Mouse (Mus musculus) heart, postnatal 0 days (tissue): ENCODE results near the gene Stab2. TPM values are rescaled to one million over a fixed set of nuclear protein-coding genes. Genes with fewer than 3 reads are reported as not detected.

ENCODE experiments used
- ATAC-seq: fragments of 200-750 bp; cut with Nextera tagmentation; 2 replicates; pipeline ENCODE4 v1.8.0; 2017; ENCODE audit warnings: low read depth, moderate number of reproducible peaks, moderate library complexity; ENCODE audit not compliant: insufficient read depth
- DNase-seq: peaks from one replicate; pipeline ENCODE4 v3.0.0-alpha.2; 2016; ENCODE audit warnings: low spot score
- H3K27ac ChIP-seq: fragments of 300-500 bp; sonication (generic); 2 replicates; pipeline ENCODE4 v1.5.1; 2014; ENCODE audit warnings: low read depth, mild to moderate bottlenecking
- H3K27me3 ChIP-seq: fragments of 300-500 bp; sonication (generic); 2 replicates; pipeline ENCODE4 v1.6.1; 2014; ENCODE audit warnings: low read length, mixed read lengths; ENCODE audit not compliant: control insufficient read depth, insufficient read depth
- H3K36me3 ChIP-seq: fragments of 300-500 bp; sonication (generic); replicated peaks from 2 replicates; pipeline ENCODE4 v1.6.1; 2014; ENCODE audit warnings: low read length, mixed read lengths; ENCODE audit not compliant: control insufficient read depth, insufficient read depth
- H3K4me1 ChIP-seq: fragments of 300-500 bp; sonication (generic); 2 replicates; pipeline ENCODE4 v1.6.1; 2014; ENCODE audit warnings: antibody characterized with exemption; ENCODE audit not compliant: control insufficient read depth, insufficient read depth
- H3K4me2 ChIP-seq: fragments of 300-500 bp; sonication (generic); 2 replicates; pipeline ENCODE4 v1.6.1; 2014; ENCODE audit warnings: low read depth, mild to moderate bottlenecking, low read length, moderate library complexity
- H3K4me3 ChIP-seq: fragments of 300-500 bp; sonication (generic); 2 replicates; pipeline ENCODE4 v1.5.1; 2014; ENCODE audit warnings: low read depth, low read length
- H3K9ac ChIP-seq: fragments of 300-500 bp; sonication (generic); replicated peaks from 2 replicates; pipeline ENCODE4 v1.6.1; 2014; ENCODE audit warnings: low read depth, low read length, mixed read lengths
- H3K9me3 ChIP-seq: fragments of 300-500 bp; sonication (generic); replicated peaks from 2 replicates; pipeline ENCODE4 v1.6.1; 2016; ENCODE audit warnings: low read length; ENCODE audit not compliant: control insufficient read depth
- CTCF ChIP-seq: IDR thresholded peaks from 2 replicates; pipeline ENCODE4 v1.5.1; 2016; ENCODE audit warnings: antibody characterized with exemption, control low read depth, low read depth
- EP300 ChIP-seq: IDR thresholded peaks from 2 replicates; pipeline ENCODE4 v1.6.1; 2016; ENCODE audit warnings: antibody characterized with exemption, low read depth
- WGBS: fragments of 180-500 bp; shearing (Covaris S2); extraction: QIAGEN DNeasy Blood & Tissue Kit; methylation state at CpG from one replicate; pipeline ENCODE4 v1.1.7; 2014; 5-methylcytosine and 5-hydroxymethylcytosine counted together
- polyA plus RNA-seq: library from polyadenylated mRNA; unstranded; fragments of >200 nt; fragmentation: Nextera tagmentation; extraction: Ambion mirVana; gene quantifications from 2 replicates; pipeline ENCODE4 v1.2.1, GENCODE M21; 2015
- total RNA-seq: library from RNA; depleted of rRNA; stranded (reverse); fragments of >200 nt; gene quantifications from 2 replicates; pipeline ENCODE4 v1.2.3, GENCODE M21; 2014; ENCODE audit warnings: low replicate concordance

Stab2 gene
- total and polyA plus RNA-seq, 2 experiments from 2014 or later = 0.22 to 3.9 TPM

DNA sequence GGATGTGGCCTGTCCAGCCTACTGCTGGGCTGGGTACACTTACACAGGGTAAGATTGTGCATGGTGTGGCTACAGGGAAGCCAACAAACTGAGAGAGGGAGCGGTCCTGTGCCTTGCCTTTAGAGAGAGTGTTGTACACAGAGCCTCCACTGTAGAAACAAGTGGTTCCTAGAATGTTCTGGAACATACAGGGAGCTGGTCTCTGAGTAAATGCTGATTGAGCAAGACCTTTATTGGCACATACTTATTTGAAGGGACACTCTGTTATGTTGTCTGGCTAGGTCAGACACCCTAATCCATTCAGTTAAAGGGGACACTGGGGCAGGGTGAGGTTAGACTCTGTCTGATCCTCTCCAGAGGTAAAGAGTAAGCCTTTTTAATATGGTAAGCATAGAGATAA is 84.2 kb downstream of the Stab2 start:
- Histone ChIP-seq H3K27me3 (no peaks in the 10 kb centered on the region), H3K4me1 (no peaks in the 10 kb centered on the region), H3K4me2 (no peak overlapping the region), H3K4me3 (no peak overlapping the region), H3K9me3 (no peaks in the 10 kb centered on the region), H3K27ac (no peak overlapping the region), H3K36me3 (no peaks in the 10 kb centered on the region), H3K9ac (no peak overlapping the region)
- ATAC-seq (no peak), DNase-seq (no peak)
- WGBS = 88% methylated on average over 1 of the region's 1 CpGs
- TF ChIP-seq EP300 (no peak), CTCF (no peak)

DNA sequence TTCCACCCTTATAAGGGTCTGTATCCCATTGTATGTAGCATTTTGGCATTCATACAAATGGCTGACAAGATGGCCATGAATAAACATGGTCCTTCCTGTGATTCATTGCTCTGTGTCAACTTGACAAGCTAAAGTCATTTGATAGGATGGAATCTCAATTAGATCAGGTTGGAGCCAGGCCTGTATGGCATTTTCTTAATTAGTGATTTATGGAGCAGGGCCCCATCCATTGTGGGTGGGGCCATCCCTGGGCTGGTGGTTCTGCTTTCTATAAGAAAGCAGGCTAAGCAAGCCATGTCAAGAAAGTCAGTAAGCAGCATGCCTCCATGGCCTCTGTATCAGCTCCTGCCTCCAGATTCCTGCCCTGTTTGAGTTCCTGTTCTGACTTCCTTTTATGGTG is 92.2 kb downstream of the Stab2 start:
- H3K27ac ChIP-seq = no peak overlapping the region

DNA sequence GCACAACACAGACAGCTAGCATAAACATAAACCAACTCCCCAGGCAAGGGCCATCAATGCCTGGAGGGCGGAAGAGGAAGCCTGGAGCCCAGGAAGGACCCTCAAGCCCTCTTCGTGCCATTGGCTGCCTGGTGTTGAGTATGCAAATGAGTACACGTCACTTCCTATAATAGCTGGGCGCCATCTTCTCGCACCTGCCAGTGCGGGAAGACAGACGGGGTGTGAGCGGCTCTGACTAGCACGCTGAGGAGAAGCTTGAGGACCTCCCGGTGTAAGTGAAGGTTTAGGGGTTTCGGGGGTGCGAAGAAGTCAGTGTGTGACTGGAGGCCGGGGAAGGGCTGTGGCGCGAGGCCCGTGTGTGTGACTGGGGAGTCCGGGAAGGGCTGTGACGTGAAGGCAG is 99.3 kb downstream of the Stab2 start:
- H3K9ac ChIP-seq = no peak overlapping the region
- H3K9me3 ChIP-seq = no peaks in the 10 kb centered on the region
- DNase-seq (no peak), ATAC-seq (no peak)
- H3K36me3 ChIP-seq = no peaks in the 10 kb centered on the region
- TF ChIP-seq EP300 (no peak), CTCF (no peak)
- no peak overlapping the region for H3K4me3 ChIP-seq
- no peak overlapping the region for H3K27ac ChIP-seq
- H3K27me3 ChIP-seq = no peaks in the 10 kb centered on the region
- no peaks in the 10 kb centered on the region for H3K4me1 ChIP-seq
- WGBS = 93% methylated on average over 18 of the region's 18 CpGs
- H3K4me2 ChIP-seq = no peak overlapping the region

More for the DNA sequence above, 92.2 kb downstream of the Stab2 start:
- no peaks in the 10 kb centered on the region for H3K36me3 ChIP-seq
- no peaks in the 10 kb centered on the region for H3K4me1 ChIP-seq
- no peak overlapping the region for H3K4me2 ChIP-seq
- H3K27me3 ChIP-seq = no peaks in the 10 kb centered on the region
- no peak for DNase-seq
- H3K9me3 ChIP-seq = no peaks in the 10 kb centered on the region
- no peak overlapping the region for H3K4me3 ChIP-seq
- TF ChIP-seq CTCF = no peak
- no peak for TF ChIP-seq EP300
- no peak for ATAC-seq
- no peak overlapping the region for H3K9ac ChIP-seq

DNA sequence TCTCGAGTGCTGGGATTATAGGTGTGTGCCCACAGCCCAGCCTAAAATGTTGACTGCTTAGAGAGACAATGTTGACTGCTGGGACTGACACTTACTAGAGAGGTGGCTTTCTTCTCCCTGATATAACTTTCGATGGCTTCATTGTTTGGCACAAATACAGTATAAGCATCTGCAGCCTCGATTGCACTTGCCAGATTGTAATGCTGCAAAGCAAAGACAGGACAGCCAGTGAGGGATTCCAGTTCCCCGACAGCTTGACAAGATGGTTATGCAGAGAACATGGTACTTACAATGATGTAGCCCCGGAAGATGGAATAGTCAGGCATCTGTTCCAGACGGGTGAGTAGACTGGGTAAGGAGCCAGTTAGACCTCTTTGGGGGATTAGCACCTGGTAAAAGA is 100.8 kb downstream of the Stab2 start:
- TF ChIP-seq CTCF (no peak), EP300 (no peak)
- no peak overlapping the region for H3K27ac ChIP-seq

DNA sequence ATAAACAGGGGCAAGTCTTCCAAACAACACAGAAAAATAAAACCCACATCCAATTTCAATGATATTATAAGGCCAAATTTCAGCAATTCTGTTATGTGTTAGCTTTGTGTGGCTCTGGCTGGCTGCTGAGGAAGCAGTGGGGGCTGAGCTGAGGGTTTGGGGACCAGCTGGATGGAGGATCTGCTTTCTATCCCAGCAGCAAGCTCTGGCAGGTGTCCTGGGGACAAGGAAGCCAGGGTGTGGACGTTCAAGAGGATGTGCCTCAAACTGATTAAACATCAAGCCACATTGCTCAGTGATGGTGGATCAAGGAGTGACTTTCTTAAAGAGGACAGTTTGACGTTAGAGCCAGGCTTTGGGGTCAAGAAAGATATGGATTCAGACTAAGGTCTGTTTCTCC is 112.3 kb downstream of the Stab2 start:
- Histone ChIP-seq H3K27ac (no peak overlapping the region), H3K36me3 (no peaks in the 10 kb centered on the region), H3K4me2 (no peak overlapping the region), H3K9ac (no peak overlapping the region), H3K4me3 (no peak overlapping the region), H3K9me3 (no peaks in the 10 kb centered on the region), H3K4me1 (no peaks in the 10 kb centered on the region), H3K27me3 (no peaks in the 10 kb centered on the region)
- WGBS = 43% methylated on average over 2 of the region's 2 CpGs
- ATAC-seq (no peak), DNase-seq (no peak)
- TF ChIP-seq EP300 (no peak), CTCF (no peak)

More for the DNA sequence above, 100.8 kb downstream of the Stab2 start:
- ATAC-seq = no peak
- H3K36me3 ChIP-seq = no peaks in the 10 kb centered on the region
- WGBS = 57% methylated on average over 6 of the region's 6 CpGs
- H3K4me1 ChIP-seq = no peaks in the 10 kb centered on the region
- H3K9ac ChIP-seq = no peak overlapping the region
- DNase-seq = no peak
- H3K27me3 ChIP-seq = no peaks in the 10 kb centered on the region
- no peak overlapping the region for H3K4me2 ChIP-seq
- H3K4me3 ChIP-seq = no peak overlapping the region
- no peaks in the 10 kb centered on the region for H3K9me3 ChIP-seq

DNA sequence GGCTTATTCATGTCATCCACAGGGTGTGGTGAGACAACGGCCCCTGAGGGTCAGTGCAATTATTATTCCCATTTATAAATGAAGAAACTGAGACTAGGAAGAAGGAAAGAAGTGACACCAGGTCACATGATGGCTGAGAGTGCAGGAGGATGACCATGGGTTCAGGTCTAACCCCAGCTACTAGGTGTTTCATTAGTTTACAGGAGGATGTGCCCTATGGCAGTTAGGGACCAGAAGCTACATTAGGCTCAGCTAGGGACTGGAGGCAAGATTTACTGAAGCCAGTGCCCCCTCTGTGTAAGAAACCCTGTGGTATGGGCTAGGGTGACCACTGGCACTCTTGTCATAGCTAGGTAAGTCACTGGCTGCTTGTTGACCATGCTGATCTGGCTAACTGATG is 116.8 kb downstream of the Stab2 start:
- 67% methylated on average over 1 of the region's 1 CpGs for WGBS
- Histone ChIP-seq H3K27ac (no peak overlapping the region), H3K9ac (no peak overlapping the region), H3K4me3 (no peak overlapping the region), H3K27me3 (no peaks in the 10 kb centered on the region), H3K9me3 (no peaks in the 10 kb centered on the region), H3K4me1 (no peaks in the 10 kb centered on the region), H3K36me3 (no peaks in the 10 kb centered on the region), H3K4me2 (no peak overlapping the region)
- ATAC-seq (no peak), DNase-seq (no peak)
- TF ChIP-seq CTCF = no peak
- no peak for TF ChIP-seq EP300
